Mouse (Mus musculus): Measurements from ENCODE around the gene Rnf186.

DNA sequence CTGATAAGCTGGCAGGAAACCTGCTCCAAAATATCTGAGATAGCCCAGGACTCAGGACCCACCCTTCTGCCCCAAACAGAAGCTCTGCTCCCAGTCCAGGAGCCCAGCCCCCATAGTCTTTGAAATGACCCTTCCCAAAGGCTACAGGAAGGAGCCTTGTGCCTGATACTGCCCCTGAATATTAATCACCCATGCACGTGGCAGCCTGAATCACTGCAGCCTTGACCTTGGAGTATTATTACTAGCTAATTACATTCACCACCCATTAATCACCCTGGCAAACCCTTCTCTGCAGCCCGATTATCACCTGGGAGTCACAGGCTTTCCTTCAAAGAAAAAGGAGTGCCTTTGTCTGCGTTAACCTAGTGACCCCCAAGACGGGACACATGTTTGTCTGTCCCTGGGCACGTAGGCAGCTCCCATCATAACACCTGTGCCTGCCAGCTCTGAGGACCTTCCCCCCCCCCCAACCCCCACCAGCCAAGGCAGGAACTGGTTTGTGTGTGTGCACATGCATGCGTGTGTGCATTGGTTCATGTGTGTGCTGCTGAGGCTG is 41.1 kb downstream of the Rnf186 start:
- no peak for TF ChIP-seq CTCF (IDR thresholded peaks at IDR 0.05; ENCODE audit: control insufficient read depth, insufficient read depth, low read length)
- no peak for TF ChIP-seq POLR2A (IDR thresholded peaks at IDR 0.05; ENCODE audit: borderline replicate concordance, control insufficient read depth, low read depth, low read length)

Data from bone marrow, adult 2 months (tissue).